Mouse (Mus musculus) heart, adult 11 months (tissue): ENCODE measurements around the gene Dgki.

Experiments
- DNase-seq: peaks from one replicate; pipeline ENCODE4 v3.0.0; 2022

The Dgki gene

GRCm38 (mm10) chr6:37292068-37292467 lies 7.9 kb downstream of the Dgki start:
- DNase-seq: peak; percentile 24

DNA sequence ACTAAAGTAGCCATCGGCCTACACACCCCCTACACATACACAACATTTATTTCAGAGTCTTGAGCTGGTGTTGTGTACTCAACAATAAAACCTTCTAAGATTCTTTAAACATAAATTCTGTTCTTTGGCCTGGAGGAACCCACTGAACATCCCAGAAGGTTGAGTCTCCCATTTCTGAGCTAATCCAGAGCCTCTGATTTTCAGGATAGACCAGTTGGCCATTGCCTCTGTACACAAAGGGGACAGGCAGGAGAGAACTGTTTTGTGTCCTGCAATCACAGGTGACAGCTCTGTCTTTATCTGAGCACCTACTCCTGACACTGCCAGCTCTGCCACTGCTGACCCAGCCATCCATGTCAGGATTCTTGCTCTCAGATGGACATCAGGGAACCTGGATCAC lies 8.8 kb downstream of the Dgki start:
- DNase-seq: peak; percentile 71

- DNase-seq: peak; percentile 51
Measured at GRCm38 (mm10) chr6:37290691-37291090, 9.3 kb downstream of the Dgki start.

- DNase-seq: peak; percentile 43
Measured at GRCm38 (mm10) chr6:37286134-37286533, 13.8 kb downstream of the Dgki start.

DNA sequence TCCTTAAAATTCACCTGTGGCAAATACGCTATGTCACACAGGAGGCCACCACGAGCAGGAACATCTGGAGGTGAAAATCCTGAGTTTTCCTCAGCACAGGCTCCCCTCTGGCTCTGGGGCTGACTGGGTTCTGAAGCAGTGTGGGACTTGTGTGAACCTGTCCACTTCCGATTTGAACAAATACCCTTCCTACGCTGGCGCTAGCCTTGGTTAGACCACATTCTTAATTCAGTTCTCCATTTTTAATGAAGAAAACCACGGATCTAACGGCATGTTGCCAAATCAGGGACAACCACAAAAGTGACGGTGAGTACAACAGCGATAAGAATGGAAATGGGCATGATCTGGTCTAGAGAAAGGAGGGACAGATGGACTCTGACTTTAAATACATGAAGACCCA lies 15.1 kb downstream of the Dgki start:
- peak; percentile 72 for DNase-seq

DNA sequence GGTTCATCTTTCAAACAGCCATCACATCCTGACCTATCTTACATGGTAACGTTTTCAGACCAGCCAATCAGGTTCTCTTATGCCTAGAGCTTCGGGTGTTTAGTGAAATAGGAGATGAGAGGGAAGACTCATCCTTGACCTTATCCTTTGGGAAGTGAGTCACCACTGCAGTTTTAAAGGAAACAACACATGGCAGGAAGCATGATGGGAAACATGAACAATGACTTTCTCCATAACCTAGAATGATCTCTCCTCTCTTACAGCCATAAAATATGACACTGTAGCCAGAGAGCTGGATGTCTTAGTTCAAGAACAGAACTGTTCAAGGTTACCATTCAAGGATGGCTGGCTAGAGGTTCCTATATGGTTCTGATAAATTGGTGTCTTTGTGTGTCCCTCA lies 16.6 kb downstream of the Dgki start:
- DNase-seq: no peak

- peak; percentile 39 for DNase-seq
Measured at GRCm38 (mm10) chr6:37282659-37283058, 17.3 kb downstream of the Dgki start.

DNA sequence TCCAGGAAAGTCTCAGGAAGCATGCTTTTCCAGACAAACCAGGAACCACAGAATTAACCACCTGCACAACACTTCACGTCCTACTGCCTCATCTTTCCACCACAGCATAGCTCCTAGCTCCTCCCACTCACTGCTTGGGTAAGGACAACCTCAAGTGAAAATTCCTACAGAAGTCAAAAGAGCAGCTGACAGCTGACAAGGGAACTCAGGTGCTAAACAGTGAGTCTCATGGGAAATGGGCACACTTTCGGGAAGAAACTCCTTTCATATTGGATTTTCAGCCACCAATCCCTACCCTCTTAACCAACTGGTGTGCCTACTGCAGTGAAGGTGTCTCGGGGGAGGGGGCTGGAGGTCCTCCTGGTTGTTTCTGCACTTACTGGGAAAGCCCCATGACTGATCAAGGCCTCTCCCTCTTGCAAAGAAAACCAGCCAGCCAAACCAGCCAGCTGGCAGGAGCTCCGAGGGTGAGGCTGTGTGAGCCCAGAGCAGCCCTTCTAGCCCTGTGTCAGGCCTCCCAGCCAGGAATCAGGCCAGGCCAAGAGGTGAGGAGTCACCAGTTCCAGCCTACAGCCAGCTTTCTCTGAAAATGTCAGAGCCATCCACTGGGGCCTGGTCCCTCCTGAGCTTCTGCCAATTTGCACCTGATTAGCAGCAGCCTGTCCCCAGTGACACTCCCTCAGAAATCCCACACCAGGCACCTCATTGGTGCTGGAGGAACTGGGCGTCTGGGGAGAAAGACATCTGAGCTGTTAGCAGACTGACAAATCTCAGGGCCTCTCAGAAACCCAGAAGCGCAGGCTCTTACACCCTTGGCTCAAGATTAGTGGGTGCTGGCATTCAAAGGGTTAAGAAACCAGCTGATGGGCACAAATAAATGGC lies 22.9 kb downstream of the Dgki start:
- DNase-seq: peak; percentile 97

DNA sequence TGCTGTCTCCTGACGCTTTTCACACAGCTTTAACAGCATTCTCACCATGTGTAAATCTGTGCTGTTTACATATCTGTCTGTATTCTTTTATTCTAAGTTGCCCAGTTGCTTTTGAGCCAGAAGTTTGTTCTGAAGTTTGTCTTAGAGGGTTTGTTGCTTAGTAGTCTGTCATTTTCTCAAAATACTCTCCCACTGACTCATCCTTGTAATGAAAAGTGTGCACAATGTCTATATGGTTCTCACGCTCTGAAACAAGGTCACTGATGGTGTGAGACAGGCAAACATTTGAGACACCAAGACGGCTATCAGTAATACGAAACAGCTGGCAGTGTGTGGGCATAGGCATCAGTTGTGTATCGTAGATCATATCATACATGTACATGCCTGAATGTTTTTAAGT lies 23.8 kb downstream of the Dgki start:
- no peak for DNase-seq

- DNase-seq: no peak
Measured at GRCm38 (mm10) chr6:37270905-37271591, 28.9 kb downstream of the Dgki start.

DNA sequence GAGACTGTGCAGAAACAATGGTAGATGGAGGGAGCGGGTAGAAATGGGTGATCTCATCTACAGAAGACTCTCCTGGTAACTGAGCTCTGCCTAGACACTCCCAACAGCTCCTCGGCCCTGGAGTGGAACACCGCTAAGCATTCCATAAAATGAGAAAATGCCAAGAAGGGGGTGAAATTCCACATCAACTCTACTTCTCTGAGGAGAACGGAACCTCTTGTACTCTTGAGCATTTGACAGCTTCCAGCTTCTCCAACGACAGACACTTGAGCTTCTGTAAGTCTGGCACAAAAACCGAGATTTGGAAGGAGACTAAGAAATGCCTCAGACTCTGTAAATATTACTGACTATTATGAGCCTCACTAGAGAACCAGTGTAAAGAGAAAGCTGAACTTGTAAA lies 31.4 kb downstream of the Dgki start:
- DNase-seq: no peak

DNA sequence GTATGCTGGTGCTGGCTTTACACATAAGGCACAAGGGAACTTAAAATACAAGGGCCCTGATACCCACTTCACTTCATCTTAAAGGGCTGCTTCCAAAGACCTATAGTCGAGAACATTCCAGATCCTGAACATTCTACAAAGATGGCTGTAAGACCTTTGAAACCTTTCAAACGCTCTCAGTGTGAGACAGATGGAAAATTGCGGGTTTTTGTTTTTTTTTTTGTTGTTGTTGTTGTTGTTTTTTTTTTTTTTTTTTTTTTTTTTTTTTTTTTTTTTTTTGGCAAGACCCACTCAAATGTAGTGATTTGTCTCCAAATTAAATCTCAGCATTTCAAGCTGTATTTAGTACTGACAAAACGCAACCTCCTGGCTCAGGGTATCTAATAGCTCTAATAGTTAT lies 32.0 kb downstream of the Dgki start:
- DNase-seq: no peak

DNA sequence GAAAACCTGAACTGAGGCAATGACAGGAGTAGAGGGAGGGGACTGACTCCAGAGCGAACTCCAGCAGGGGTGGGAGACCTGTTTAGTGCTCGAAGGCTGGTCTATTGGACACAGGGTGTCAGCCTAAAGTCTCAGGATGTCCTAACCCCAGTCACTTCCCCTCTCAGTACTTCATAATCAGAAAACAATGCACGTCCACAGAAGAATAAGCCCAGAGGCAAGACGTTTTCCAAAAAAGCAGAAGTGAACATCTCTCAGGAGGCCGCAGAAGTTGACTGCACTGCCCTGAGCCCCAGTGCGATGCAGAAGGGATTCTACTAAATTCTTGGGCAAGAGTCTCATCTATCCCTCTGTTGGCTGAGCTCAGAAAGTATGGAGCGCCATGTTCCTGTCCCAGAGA lies 37.5 kb downstream of the Dgki start:
- peak; percentile 75 for DNase-seq

DNA sequence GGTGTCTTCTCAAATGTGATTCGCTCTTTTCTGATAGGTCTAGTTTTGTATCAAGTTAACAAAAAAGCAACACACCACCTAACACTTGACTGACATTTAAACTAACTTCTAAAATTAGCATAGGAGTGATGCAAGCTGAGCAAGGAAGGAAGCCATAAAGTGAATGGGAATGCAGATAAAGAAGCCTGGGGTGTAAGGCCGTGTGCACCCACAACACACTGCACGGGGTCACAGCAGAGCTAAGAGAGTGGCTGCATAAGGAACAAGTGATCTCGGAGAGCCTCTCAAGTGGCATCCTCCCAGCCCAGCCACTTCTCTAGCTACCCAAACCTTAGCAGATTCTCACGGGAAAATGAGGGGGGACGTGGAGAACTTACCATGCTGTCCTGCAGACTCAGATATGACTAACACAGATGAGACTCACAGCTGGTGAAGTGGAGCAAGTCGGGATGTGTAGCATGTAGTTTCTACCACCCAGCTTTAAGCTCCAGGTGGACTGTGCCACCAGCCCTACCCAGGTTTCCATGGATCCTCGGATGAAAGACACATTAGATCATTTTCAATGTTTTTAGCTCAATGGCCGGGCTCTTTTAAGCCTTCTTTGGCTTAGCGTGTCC lies 38.6 kb downstream of the Dgki start:
- peak; percentile 53 for DNase-seq

DNA sequence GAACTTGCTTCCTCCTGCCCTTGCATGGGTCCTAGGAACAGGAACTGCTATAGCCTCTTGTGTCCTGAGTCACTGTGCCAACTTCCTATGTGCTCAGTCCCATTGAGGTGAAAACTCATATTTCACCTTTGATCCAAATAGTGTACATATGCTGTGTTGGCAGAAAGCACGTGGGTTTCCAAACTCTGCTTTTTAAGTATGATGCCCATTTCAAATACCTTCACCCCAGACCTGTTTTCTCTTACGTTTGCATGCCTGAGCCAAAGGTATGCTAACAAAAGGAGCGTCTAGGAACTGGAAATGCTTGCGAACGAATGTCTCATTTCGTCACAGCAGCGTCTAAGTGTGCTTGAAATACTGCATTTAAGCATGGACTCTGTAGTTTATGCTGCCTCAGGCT lies 41.3 kb downstream of the Dgki start:
- peak; percentile 5 for DNase-seq

DNA sequence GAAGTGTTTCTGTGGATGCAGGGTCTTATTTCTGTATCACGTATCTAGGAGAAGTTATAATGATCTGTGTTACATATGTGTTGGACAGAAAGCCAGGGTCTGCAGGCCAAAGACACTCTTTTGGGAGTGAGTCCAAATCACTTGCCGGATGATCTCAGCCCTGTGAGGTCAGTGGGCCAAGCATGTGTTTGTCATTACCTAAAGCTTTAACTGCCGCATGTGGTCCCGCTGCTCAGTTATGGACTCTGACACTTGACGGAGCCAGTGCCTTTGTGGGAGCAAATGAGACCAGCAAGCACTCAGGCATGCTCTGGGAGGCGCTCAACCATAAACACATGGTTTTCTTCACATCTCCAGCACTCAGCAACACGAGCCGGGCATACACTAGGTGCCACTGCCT lies 45.8 kb downstream of the Dgki start:
- peak; percentile 79 for DNase-seq

DNA sequence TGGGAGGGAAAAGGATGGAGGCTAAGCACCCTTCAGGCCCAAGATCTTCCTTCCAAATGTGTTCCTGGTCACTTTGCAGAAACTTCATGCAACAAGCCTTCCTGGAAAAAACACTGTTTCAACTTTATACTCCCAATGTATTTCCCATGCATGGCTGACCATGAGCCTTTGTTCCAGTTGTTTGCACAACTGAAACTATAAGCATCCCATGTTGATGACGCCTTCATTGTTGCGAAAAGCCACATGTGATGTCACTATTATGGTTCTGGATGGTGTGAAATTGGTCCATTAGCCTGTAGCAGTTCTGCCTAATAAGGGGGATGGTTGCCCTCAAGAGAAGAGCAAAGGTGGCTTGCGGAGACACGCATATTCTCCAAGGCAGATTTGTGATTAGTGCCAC lies 47.4 kb downstream of the Dgki start:
- peak; percentile 66 for DNase-seq

DNA sequence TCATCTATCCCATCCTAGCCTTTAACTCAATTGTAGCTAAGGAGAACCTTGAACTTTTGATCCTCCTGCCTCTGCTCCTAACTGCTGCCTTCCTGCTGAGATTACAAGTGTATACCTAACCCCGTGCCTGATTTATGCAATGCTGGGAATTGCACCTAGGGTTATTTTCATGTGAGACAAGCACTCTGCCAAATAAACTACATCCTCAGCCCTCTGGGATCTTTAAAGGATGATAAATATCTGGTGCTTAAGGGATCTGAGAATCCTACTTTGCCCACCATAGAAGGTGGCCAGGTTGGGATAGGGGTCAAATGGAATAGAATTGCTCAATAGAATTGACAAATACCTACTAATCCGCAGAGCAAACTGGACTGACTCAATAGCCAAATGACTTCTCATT lies 49.3 kb downstream of the Dgki start:
- DNase-seq: no peak

GRCm38 (mm10) chr6:37245757-37246156 lies 54.2 kb downstream of the Dgki start:
- peak; percentile 34 for DNase-seq

- peak; percentile 28 for DNase-seq
Measured at GRCm38 (mm10) chr6:37244074-37244473, 55.9 kb downstream of the Dgki start.

DNA sequence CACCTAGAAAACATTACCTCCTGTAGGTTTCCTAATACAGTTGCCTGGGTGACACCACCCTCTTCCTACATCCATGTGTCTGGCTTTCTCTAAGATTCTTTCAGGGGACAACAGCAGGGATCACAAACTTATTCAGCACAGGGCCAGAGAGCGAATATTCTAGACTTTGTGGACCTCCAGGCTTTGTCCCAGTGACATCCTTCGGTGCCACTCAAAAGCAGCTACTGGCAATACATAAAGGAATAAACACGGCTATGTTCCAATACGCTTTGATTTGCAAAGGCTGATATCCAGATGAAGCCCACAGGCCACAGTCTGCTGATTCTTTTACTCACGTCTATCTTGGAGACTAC lies 57.2 kb downstream of the Dgki start:
- DNase-seq: peak; percentile 76

- no peak for DNase-seq
Measured at GRCm38 (mm10) chr6:37242100-37242768, 57.8 kb downstream of the Dgki start.

- DNase-seq: no peak
Measured at GRCm38 (mm10) chr6:37241434-37241833, 58.5 kb downstream of the Dgki start.
